ENCODE assay signal across 24 mouse cellular contexts in the genomic region with DNA sequence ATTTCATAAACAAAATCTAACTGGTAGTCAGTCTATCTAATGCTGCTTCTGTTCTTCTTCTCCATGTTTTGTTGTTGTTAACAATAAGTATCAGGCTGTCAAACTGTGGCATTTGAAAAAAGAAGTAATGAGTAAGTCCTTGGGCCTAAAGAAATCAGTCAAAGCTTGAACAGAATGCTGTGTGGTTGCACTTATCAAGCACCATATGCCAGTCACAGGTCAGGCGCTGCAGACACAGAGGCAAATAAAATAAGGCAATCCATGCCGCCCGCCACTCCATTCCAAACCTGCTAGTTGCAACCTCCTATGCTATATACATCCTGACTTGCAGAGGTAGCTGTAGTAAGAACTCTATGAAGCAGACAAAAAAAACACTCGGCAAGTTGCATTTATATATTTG.
DNase-seq lines count a peak whose midpoint lies in the region; ATAC-seq and TF ChIP-seq lines count a peak whose summit lies in the region.
"Had no signal": no experiment of that assay in that cellular context is flagged by ENCODE, and none has a peak within 500 bp of the region (broad histone marks: within the 10 kb centered on the region; RNA-seq: fewer than 3 reads in every experiment).

No protein-coding gene starts in this region.

- DNase-seq in liver, postnatal 0 days: no peak
- DNase-seq in liver, embryonic 11.5 days (ENCODE audit: low spot score): no peak
- DNase-seq in heart, postnatal 10 days: no peak
- DNase-seq: adrenal gland, postnatal 10 days; adrenal gland, postnatal 36 days; cerebellum, adult 11 months; cerebellum, adult 2 months; cerebellum, adult 9-11 months; cerebellum, postnatal 25 days; embryo, embryonic 11 days; gastrocnemius, postnatal 25 days; heart, adult 18-20 months had no signal

- H3K9ac ChIP-seq in forebrain, embryonic 13.5 days: no peak overlapping the region
- H3K9ac ChIP-seq in forebrain, embryonic 15.5 days (replicated peaks): no peak overlapping the region
- H3K9ac ChIP-seq in liver, postnatal 0 days (replicated peaks): no peak overlapping the region
- H3K9ac ChIP-seq in liver, embryonic 11.5 days (ENCODE audit: low read depth, low read length): no peak overlapping the region
- H3K9ac ChIP-seq: embryonic facial prominence, embryonic 13.5 days; heart, embryonic 13.5 days; hindbrain, embryonic 12.5 days; hindbrain, embryonic 15.5 days had no signal

- 0 out of 2 replicates have a peak, but pooled peaks have one; percentile 41 for ATAC-seq in forebrain, embryonic 13.5 days
- ATAC-seq in forebrain, embryonic 15.5 days (replicated peaks): no peak
- no peak for ATAC-seq in liver, postnatal 0 days
- ATAC-seq in liver, embryonic 11.5 days (replicated peaks; ENCODE audit: low FRiP score): no peak
- peak; percentile 85 for ATAC-seq in megakaryocyte-erythroid progenitor cell, adult 5-6 weeks (replicated peaks; ENCODE audit: low FRiP score, low TSS enrichment, poor library complexity, severe bottlenecking)
- ATAC-seq: intestine, postnatal 0 days had no signal

- no peak for TF ChIP-seq CTCF in liver, postnatal 0 days (IDR thresholded peaks at IDR 0.05; ENCODE audit: low read depth)

- WGBS in forebrain, embryonic 13.5 days: 76% methylated on average over 4 of the region's 4 CpGs
- WGBS in forebrain, embryonic 15.5 days: 69% methylated on average over 4 of the region's 4 CpGs
- 65% methylated on average over 4 of the region's 4 CpGs for WGBS in liver, postnatal 0 days (ENCODE audit: insufficient replicate concordance)
- WGBS in liver, embryonic 11.5 days: 74% methylated on average over 4 of the region's 4 CpGs

- no peak overlapping the region for H3K4me2 ChIP-seq in forebrain, embryonic 13.5 days
- no peak overlapping the region for H3K4me2 ChIP-seq in forebrain, embryonic 15.5 days (replicated peaks)
- H3K4me2 ChIP-seq in liver, postnatal 0 days (ENCODE audit: low read depth, low read length): no peak overlapping the region
- no peak overlapping the region for H3K4me2 ChIP-seq in liver, embryonic 11.5 days
- H3K4me2 ChIP-seq: embryonic facial prominence, embryonic 13.5 days; heart, embryonic 13.5 days; hindbrain, embryonic 12.5 days; hindbrain, embryonic 15.5 days had no signal

- H3K27me3 ChIP-seq in forebrain, embryonic 13.5 days: no peaks in the 10 kb centered on the region
- no peaks in the 10 kb centered on the region for H3K27me3 ChIP-seq in forebrain, embryonic 15.5 days
- no peaks in the 10 kb centered on the region for H3K27me3 ChIP-seq in liver, postnatal 0 days (ENCODE audit: insufficient read depth, low read length)
- no peaks in the 10 kb centered on the region for H3K27me3 ChIP-seq in liver, embryonic 11.5 days (replicated peaks; ENCODE audit: control insufficient read depth, insufficient read depth, low read length)
- H3K27me3 ChIP-seq: embryonic facial prominence, embryonic 13.5 days; heart, embryonic 13.5 days; hindbrain, embryonic 12.5 days; hindbrain, embryonic 15.5 days; Patski had no signal

- no peak overlapping the region for H3K27ac ChIP-seq in forebrain, embryonic 13.5 days
- H3K27ac ChIP-seq in forebrain, embryonic 15.5 days (replicated peaks): no peak overlapping the region
- H3K27ac ChIP-seq in liver, postnatal 0 days (ENCODE audit: low read depth): no peak overlapping the region
- H3K27ac ChIP-seq in liver, embryonic 11.5 days (ENCODE audit: low read depth, low read length): no peak overlapping the region
- H3K27ac ChIP-seq: embryonic facial prominence, embryonic 10.5 days; embryonic facial prominence, embryonic 13.5 days; heart, embryonic 10.5 days; heart, embryonic 13.5 days; hindbrain, embryonic 12.5 days; hindbrain, embryonic 15.5 days had no signal

- no peaks in the 10 kb centered on the region for H3K9me3 ChIP-seq in forebrain, embryonic 13.5 days (replicated peaks)
- H3K9me3 ChIP-seq in forebrain, embryonic 15.5 days: no peaks in the 10 kb centered on the region
- no peaks in the 10 kb centered on the region for H3K9me3 ChIP-seq in liver, postnatal 0 days (ENCODE audit: low read length)
- H3K9me3 ChIP-seq in liver, embryonic 11.5 days (ENCODE audit: control insufficient read depth, low read length): no peaks in the 10 kb centered on the region
- H3K9me3 ChIP-seq: embryonic facial prominence, embryonic 10.5 days; embryonic facial prominence, embryonic 13.5 days; heart, embryonic 10.5 days; heart, embryonic 13.5 days; hindbrain, embryonic 12.5 days; hindbrain, embryonic 15.5 days had no signal

- intact Hi-C loops in heart, postnatal 10 days (cut with DNase I): loop anchor here (5.0 kb wide), 1 partner anchor 84 kb away; no protein-coding TSS in a partner anchor

- peak; percentile 23; the same call in 1 of the 2 replicates for TF ChIP-seq EP300 in liver, postnatal 0 days (IDR thresholded peaks at IDR 0.05; ENCODE audit: low read depth)

- no peaks in the 10 kb centered on the region for H3K36me3 ChIP-seq in forebrain, embryonic 13.5 days (ENCODE audit: poor library complexity, severe bottlenecking)
- H3K36me3 ChIP-seq in forebrain, embryonic 15.5 days: no peaks in the 10 kb centered on the region
- H3K36me3 ChIP-seq in liver, postnatal 0 days (replicated peaks; ENCODE audit: insufficient read depth, low read length): no peaks in the 10 kb centered on the region
- H3K36me3 ChIP-seq in liver, embryonic 11.5 days (ENCODE audit: control insufficient read depth, insufficient read depth, low read length): no peaks in the 10 kb centered on the region
- H3K36me3 ChIP-seq: embryonic facial prominence, embryonic 10.5 days; embryonic facial prominence, embryonic 13.5 days; heart, embryonic 10.5 days; heart, embryonic 13.5 days; hindbrain, embryonic 12.5 days; hindbrain, embryonic 15.5 days had no signal

- peaks cover 5% of the 10 kb centered on the region for H3K4me1 ChIP-seq in forebrain, embryonic 13.5 days
- H3K4me1 ChIP-seq in forebrain, embryonic 15.5 days: peaks cover 11% of the 10 kb centered on the region
- peaks cover under 1% of the 10 kb centered on the region; the same call in 1 of the 2 replicates for H3K4me1 ChIP-seq in liver, postnatal 0 days (ENCODE audit: insufficient read depth)
- no peaks in the 10 kb centered on the region for H3K4me1 ChIP-seq in liver, embryonic 11.5 days (replicated peaks; ENCODE audit: control insufficient read depth, insufficient read depth, low read length)
- H3K4me1 ChIP-seq: heart, embryonic 10.5 days; hindbrain, embryonic 12.5 days had no signal

- H3K4me3 ChIP-seq in forebrain, embryonic 13.5 days: no peak overlapping the region
- H3K4me3 ChIP-seq in forebrain, embryonic 15.5 days: no peak overlapping the region
- H3K4me3 ChIP-seq in liver, postnatal 0 days (ENCODE audit: low read depth, low read length): no peak overlapping the region
- no peak overlapping the region for H3K4me3 ChIP-seq in liver, embryonic 11.5 days (ENCODE audit: low read depth, low read length)
- H3K4me3 ChIP-seq: embryonic facial prominence, embryonic 10.5 days; embryonic facial prominence, embryonic 13.5 days; erythroblast, embryonic 14.5 days; heart, embryonic 10.5 days; heart, embryonic 13.5 days; hindbrain, embryonic 12.5 days; hindbrain, embryonic 15.5 days had no signal

Comparison
In these comparisons a context has a peak if more than half of its experiments do, and no peak if none do; other contexts are left out.
1. ATAC-seq: peak in forebrain, embryonic 13.5 days (single experiment) and megakaryocyte-erythroid progenitor cell, adult 5-6 weeks (single experiment); none in forebrain, embryonic 15.5 days (single experiment), liver, postnatal 0 days (single experiment) and liver, embryonic 11.5 days (single experiment).